Mouse (Mus musculus) midbrain, embryonic 14.5 days (tissue): ENCODE data around the gene Kcnj12. TPM values are rescaled to one million over a fixed set of nuclear protein-coding genes. Genes with fewer than 3 reads are reported as not detected.

Source experiments
- ATAC-seq: fragments of 200-750 bp; cut with Nextera tagmentation; 2 replicates; pipeline ENCODE4 v1.8.0; 2017; ENCODE audit warnings: moderate number of reproducible peaks, moderate library complexity; ENCODE audit not compliant: low FRiP score, low TSS enrichment
- DNase-seq: peaks from one replicate; pipeline ENCODE4 v3.0.0-alpha.2; 2015
- H3K27ac ChIP-seq: fragments of 300-500 bp; sonication (generic); replicated peaks from 2 replicates; pipeline ENCODE4 v1.5.1; 2014; ENCODE audit warnings: mild to moderate bottlenecking, low read depth, low read length, moderate library complexity
- H3K27me3 ChIP-seq: fragments of 300-500 bp; sonication (generic); 2 replicates; pipeline ENCODE4 v1.6.1; 2014; ENCODE audit warnings: low read length, control low read depth, mixed read lengths; ENCODE audit not compliant: control insufficient read depth, insufficient read depth
- H3K36me3 ChIP-seq: fragments of 300-500 bp; sonication (generic); 2 replicates; pipeline ENCODE4 v1.6.1; 2014; ENCODE audit warnings: low read length, control low read depth; ENCODE audit not compliant: control insufficient read depth, insufficient read depth
- H3K4me1 ChIP-seq: fragments of 300-500 bp; sonication (generic); 2 replicates; pipeline ENCODE4 v1.6.1; 2014; ENCODE audit warnings: mild to moderate bottlenecking, antibody characterized with exemption, low read length, control low read depth; ENCODE audit not compliant: control insufficient read depth, insufficient read depth
- H3K4me2 ChIP-seq: fragments of 300-500 bp; sonication (generic); 2 replicates; pipeline ENCODE4 v1.6.1; 2014; ENCODE audit warnings: mild to moderate bottlenecking, low read length, moderate library complexity
- H3K4me3 ChIP-seq: fragments of 300-500 bp; sonication (generic); replicated peaks from 2 replicates; pipeline ENCODE4 v1.5.1; 2014; ENCODE audit warnings: low read depth, low read length
- H3K9ac ChIP-seq: fragments of 300-500 bp; sonication (generic); replicated peaks from 2 replicates; pipeline ENCODE4 v1.6.1; 2014; ENCODE audit warnings: mild to moderate bottlenecking, low read length, moderate library complexity
- H3K9me3 ChIP-seq: fragments of 300-500 bp; sonication (generic); 2 replicates; pipeline ENCODE4 v1.6.1; 2016; ENCODE audit warnings: low read length, control low read depth, mixed read lengths; ENCODE audit not compliant: control insufficient read depth
- WGBS: fragments of 180-500 bp; shearing (Covaris S2); extraction: QIAGEN DNeasy Blood & Tissue Kit; methylation state at CpG from one replicate; pipeline ENCODE4 v1.1.7; 2014; 5-methylcytosine and 5-hydroxymethylcytosine counted together
- polyA plus RNA-seq: library from polyadenylated mRNA; unstranded; fragments of >200 nt; fragmentation: Nextera tagmentation; extraction: Ambion mirVana; gene quantifications from 2 replicates; pipeline ENCODE4 v1.2.1, GENCODE M21; 2014

Gene Kcnj12
- polyA plus RNA-seq, 1 experiment from 2014 or later, result 2.9 TPM

DNA sequence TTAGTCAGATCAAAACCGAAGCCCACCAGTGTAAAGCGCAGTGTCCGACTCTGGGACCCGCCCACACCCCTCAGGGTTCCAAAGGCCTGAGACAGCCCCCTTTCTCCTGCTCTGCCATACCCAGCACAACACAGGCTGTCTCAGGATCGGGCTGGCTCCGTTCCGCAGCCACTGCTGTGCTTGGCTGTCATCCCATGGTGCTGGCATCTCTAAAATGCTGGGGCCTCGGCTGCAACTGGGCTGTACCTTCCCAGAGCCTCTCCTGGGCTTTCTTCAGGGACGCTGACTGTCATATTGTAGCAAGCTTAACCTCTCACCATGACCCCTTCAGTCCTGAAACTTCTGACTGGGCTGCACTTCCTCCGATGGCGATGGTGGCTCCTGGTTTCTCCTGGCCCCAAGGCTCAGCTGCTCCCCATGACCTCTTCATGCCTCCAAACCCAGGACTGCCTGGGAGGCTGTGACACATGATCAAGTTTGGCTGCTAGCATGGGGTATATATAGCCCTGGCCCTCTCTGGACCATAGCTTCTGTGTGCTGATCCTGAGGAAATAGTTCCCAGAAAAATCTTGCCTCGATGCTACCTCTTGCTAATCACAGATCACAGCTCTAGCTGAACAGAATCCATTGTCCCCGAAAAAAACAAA, 37.3 kb upstream of the Kcnj12 start:
- WGBS, result 60% methylated on average over 13 of the region's 13 CpGs
- H3K27ac ChIP-seq, result no peak overlapping the region
- DNase-seq, result peak; percentile 45

DNA sequence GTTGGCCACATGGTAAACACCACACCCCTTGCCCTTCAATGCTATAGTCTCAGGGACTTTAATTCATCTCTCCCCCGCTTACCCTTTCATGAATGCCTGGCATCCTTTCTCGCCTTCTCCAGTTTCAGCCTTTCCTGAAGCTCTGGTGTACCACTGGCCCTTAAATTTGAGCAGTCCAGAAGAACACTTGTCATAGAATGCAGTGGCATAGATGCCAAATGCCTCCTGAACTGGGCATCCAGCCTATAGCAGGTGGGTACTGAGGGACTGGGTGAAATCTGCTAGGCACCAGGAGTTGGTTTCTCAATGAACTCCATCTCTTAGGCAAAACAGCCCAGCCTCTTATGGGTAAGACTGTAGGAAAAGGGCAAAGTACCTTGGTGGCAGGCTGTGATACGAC, 31.9 kb upstream of the Kcnj12 start:
- WGBS, result 80% methylated on average over 3 of the region's 3 CpGs
- no peaks in the 10 kb centered on the region for H3K9me3 ChIP-seq
- ATAC-seq (no peak), DNase-seq (no peak)
- no peak overlapping the region for H3K4me2 ChIP-seq
- H3K27ac ChIP-seq, result no peak overlapping the region
- H3K36me3 ChIP-seq, result no peaks in the 10 kb centered on the region
- H3K4me3 ChIP-seq, result no peak overlapping the region
- no peaks in the 10 kb centered on the region for H3K27me3 ChIP-seq
- no peaks in the 10 kb centered on the region for H3K4me1 ChIP-seq
- H3K9ac ChIP-seq, result no peak overlapping the region

More for the DNA sequence above, 37.3 kb upstream of the Kcnj12 start:
- Histone ChIP-seq H3K4me2 (no peak overlapping the region), H3K36me3 (no peaks in the 10 kb centered on the region), H3K9ac (no peak overlapping the region), H3K4me1 (no peaks in the 10 kb centered on the region), H3K27me3 (no peaks in the 10 kb centered on the region), H3K9me3 (no peaks in the 10 kb centered on the region), H3K4me3 (no peak overlapping the region)
- ATAC-seq, result no peak

DNA sequence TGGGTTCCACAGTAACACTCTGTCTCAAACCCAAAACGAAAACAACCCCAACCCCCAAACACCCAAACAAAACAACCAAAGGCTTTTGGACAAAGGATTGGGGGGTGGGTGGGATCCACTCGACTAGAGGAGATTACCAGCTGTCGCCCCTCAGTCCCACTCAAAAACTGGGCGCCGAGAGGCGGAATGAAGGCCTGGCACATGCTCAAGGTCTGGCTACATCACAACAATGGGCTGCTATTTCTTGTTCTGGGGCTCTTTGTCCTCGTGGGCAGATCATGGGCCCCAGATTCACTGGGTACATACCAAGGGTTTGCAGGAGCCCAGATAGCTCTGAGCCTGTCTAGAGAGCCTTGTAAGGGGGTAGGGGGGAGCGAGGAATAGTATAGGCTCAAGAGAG, 19.6 kb upstream of the Kcnj12 start:
- Histone ChIP-seq H3K9ac (no peak overlapping the region), H3K4me2 (no peak overlapping the region), H3K36me3 (no peaks in the 10 kb centered on the region), H3K4me3 (no peak overlapping the region), H3K27me3 (no peaks in the 10 kb centered on the region), H3K27ac (no peak overlapping the region), H3K4me1 (0 out of 2 replicates have a peak, but pooled peaks cover 5% of the 10 kb centered on the region), H3K9me3 (no peaks in the 10 kb centered on the region)
- ATAC-seq, result no peak
- WGBS, result 62% methylated on average over 8 of the region's 8 CpGs
- DNase-seq, result no peak

DNA sequence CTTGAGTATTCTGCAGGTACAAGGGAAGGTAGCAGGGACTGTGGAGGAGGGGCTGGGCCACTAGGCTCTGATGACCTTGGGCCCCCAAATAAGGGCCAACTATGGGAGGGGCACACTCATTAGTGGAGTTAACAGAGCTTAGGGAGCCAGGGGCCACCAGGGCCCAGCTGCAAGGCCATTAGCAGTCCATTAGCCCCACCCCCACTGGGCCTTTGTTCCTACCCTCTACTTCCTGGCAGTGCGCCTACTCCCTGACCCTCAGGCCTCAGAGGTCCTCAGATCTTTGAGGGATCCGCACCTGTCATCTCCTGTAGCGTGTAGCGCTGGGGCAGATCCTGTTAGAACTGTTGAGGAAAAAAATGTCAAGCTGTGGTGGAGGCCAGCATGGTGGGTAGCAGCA, 18.3 kb upstream of the Kcnj12 start:
- H3K36me3 ChIP-seq, result no peaks in the 10 kb centered on the region
- no peaks in the 10 kb centered on the region for H3K27me3 ChIP-seq
- 66% methylated on average over 4 of the region's 4 CpGs for WGBS
- H3K4me3 ChIP-seq, result no peak overlapping the region
- 0 out of 2 replicates have a peak, but pooled peaks cover 5% of the 10 kb centered on the region for H3K4me1 ChIP-seq
- ATAC-seq (no peak), DNase-seq (no peak)
- no peak overlapping the region for H3K4me2 ChIP-seq
- H3K9ac ChIP-seq, result no peak overlapping the region
- no peaks in the 10 kb centered on the region for H3K9me3 ChIP-seq
- no peak overlapping the region for H3K27ac ChIP-seq

DNA sequence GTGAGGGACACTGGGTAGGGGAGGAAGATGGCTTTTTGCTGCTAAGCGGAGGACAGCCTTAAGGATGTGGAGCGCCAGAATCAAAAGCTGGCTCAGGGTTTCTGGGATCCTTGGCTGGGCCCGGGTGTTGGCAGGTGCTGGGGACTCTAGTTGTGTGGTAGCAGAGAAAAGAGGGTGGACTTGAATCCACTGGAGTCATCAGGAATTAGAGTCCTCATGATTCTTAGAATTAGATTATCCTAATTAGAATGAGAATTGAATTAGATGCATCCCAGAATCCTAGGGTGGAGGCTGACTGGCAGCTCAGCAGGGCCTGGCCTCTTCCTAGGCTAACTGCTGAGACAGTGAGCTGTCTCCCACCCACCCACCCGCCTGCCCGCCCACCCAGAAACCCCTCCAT, 17.6 kb upstream of the Kcnj12 start:
- Histone ChIP-seq H3K27me3 (no peaks in the 10 kb centered on the region), H3K4me2 (no peak overlapping the region), H3K9ac (no peak overlapping the region), H3K9me3 (no peaks in the 10 kb centered on the region), H3K4me1 (0 out of 2 replicates have a peak, but pooled peaks cover 5% of the 10 kb centered on the region), H3K4me3 (no peak overlapping the region), H3K36me3 (no peaks in the 10 kb centered on the region), H3K27ac (no peak overlapping the region)
- ATAC-seq, result no peak
- 55% methylated on average over 5 of the region's 5 CpGs for WGBS
- no peak for DNase-seq

DNA sequence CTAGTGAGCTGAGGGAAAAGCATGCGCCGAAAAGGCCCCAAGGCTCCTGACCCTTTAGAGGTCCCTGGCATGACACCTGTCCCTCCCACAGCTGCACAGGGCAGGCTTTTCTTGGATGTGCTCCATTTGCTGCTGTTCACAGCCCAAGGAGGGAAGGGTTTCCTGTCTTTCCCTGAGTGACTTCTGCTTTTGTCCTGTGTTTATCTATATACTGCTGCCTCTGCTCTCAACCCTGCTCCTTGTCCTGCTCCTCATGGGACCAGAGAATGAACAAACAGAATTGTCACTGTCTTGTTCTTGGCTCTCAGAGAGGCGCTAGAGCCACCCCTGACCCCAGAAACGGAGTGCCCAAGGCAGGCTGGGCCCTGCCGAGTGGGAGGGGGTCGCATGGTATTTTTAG, 17.0 kb upstream of the Kcnj12 start:
- DNase-seq, result no peak
- 40% methylated on average over 6 of the region's 6 CpGs for WGBS

DNA sequence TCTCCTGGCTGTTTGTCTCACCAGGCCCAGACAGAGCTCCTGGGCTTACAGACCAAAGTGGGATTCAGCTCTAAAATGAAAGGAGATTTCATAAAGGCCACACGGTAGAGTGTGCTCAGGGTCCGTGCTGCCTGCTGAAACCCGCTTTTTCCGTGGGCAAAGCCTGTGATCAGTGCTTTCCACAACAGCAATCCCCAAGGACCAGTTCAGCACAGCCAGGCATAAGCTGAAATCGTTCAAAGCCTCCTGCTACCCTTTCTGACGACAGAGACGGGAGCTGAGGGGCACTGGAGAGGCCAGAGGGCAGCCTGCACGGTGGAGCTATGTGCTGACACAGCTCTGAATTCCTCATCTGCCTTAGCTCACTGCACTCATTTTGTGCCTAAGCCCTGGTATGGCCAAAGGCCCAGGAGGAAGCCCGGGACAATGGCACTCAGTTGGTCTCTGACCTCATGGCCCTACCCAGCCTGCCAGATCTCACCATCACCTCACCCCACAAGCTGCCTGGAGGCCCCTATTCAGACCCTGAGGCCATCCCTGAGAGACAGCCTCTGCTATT, 10.5 kb upstream of the Kcnj12 start:
- 0 out of 2 replicates have a peak overlapping the region, but pooled peaks have one; percentile 9 for H3K9ac ChIP-seq
- H3K27ac ChIP-seq, result peak overlapping the region; percentile 45
- no peak for ATAC-seq
- no peak overlapping the region for H3K4me3 ChIP-seq
- no peak overlapping the region for H3K4me2 ChIP-seq
- peak; percentile 52 for DNase-seq
- 20% methylated on average over 9 of the region's 9 CpGs for WGBS
- H3K36me3 ChIP-seq, result no peaks in the 10 kb centered on the region
- H3K9me3 ChIP-seq, result no peaks in the 10 kb centered on the region
- H3K27me3 ChIP-seq, result no peaks in the 10 kb centered on the region
- H3K4me1 ChIP-seq, result 0 out of 2 replicates have a peak, but pooled peaks cover 3% of the 10 kb centered on the region

More for the DNA sequence above, 17.0 kb upstream of the Kcnj12 start:
- H3K4me2 ChIP-seq, result no peak overlapping the region
- H3K9ac ChIP-seq, result no peak overlapping the region
- no peaks in the 10 kb centered on the region for H3K27me3 ChIP-seq
- ATAC-seq, result no peak
- no peak overlapping the region for H3K4me3 ChIP-seq
- H3K9me3 ChIP-seq, result no peaks in the 10 kb centered on the region
- no peak overlapping the region for H3K27ac ChIP-seq
- no peaks in the 10 kb centered on the region for H3K36me3 ChIP-seq
- 0 out of 2 replicates have a peak, but pooled peaks cover 5% of the 10 kb centered on the region for H3K4me1 ChIP-seq

DNA sequence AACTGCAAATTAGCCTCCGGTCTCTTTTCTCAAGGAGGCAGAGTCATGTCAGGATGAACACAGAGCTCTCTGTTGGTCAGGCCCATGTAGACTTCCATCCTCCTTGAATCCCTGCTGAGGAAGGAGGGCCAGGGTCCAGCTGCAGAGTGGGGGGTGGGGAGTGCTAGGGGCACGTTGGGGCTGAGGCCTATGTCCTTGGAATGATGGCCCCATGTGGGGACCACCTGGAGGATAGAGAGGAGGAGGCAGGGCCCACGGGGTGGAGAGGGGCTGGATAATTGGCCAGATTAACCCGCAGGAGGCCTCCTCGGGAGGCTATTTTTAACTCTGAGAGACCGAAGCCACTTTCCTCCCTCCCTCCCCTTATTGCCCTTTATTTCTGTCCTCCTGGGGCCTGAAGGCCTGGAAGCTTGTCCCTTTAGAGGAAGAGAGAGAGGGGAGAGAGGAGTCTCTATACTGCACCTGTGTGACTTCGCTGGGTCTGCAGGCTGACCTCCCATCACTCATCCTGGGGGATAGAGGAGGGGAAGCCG, 5.4 kb upstream of the Kcnj12 start:
- Histone ChIP-seq H3K9ac (0 out of 2 replicates have a peak overlapping the region, but pooled peaks have one; percentile 20), H3K4me3 (no peak overlapping the region), H3K4me2 (no peak overlapping the region), H3K9me3 (no peaks in the 10 kb centered on the region), H3K27ac (no peak overlapping the region), H3K36me3 (no peaks in the 10 kb centered on the region), H3K27me3 (peaks cover 4% of the 10 kb centered on the region; the same call in 1 of the 2 replicates), H3K4me1 (0 out of 2 replicates have a peak, but pooled peaks cover 8% of the 10 kb centered on the region)
- no peak for DNase-seq
- 12% methylated on average over 8 of the region's 8 CpGs for WGBS
- no peak for ATAC-seq

DNA sequence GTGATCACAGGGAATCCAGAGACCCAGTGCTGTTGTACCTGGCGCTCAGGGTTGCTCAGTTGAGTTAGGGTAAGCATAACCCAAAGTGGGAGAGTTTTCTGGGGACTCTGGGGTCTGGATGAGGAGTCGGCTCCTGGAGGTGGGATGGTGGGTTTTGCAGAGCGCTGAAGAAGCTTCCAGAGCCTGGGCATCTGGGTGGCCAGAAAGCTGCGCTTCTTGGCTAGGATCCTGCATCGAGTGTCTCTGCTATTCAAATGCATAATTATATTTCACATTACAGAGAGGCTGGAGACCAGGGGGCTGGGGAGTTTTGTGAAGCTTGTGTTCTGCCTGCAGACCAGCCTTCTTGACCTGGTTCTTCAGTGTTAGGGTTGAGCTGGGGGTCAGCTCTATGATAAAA, 1.2 kb upstream of the Kcnj12 start:
- DNase-seq (no peak), ATAC-seq (no peak)
- no peaks in the 10 kb centered on the region for H3K9me3 ChIP-seq
- no peak overlapping the region for H3K9ac ChIP-seq
- no peaks in the 10 kb centered on the region for H3K36me3 ChIP-seq
- WGBS, result 64% methylated on average over 5 of the region's 5 CpGs
- H3K27me3 ChIP-seq, result peaks cover 29% of the 10 kb centered on the region
- H3K4me1 ChIP-seq, result peaks cover 10% of the 10 kb centered on the region; the same call in 1 of the 2 replicates
- no peak overlapping the region for H3K4me3 ChIP-seq
- H3K27ac ChIP-seq, result no peak overlapping the region
- peak overlapping the region; percentile 72 for H3K4me2 ChIP-seq
